In the genomic region with DNA sequence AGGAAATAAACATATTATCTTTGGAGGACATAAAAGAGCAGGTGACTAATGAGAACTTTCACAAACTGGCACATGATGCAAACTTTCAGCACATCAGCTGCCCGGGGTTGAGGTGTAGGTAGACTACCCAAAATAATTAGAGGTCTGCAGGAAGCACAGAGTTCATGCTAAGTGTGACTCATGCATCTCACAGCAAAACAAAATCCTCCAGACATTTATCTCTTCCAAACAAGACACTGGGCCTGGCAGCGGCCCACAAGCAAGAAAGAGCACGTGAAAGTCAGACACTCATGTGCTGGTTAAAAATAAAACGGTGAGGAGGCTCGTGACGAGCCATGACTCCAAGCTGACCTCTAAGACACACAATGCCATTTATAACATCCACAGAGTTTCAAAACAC, we compare ENCODE assay signal across 11 mouse cellular contexts.
DNase-seq lines count a peak whose midpoint lies in the region; ATAC-seq and TF ChIP-seq lines count a peak whose summit lies in the region.
"Had no signal": no experiment of that assay in that cellular context is flagged by ENCODE, and none has a peak within 500 bp of the region (broad histone marks: within the 10 kb centered on the region; RNA-seq: fewer than 3 reads in every experiment).

No protein-coding gene starts in this region.

- no peak overlapping the region for H3K9ac ChIP-seq in neural tube, embryonic 15.5 days (replicated peaks)

- TF ChIP-seq CTCF in gastrocnemius, adult 2 months (IDR thresholded peaks at IDR 0.05), result no peak

- H3K4me3 ChIP-seq in gastrocnemius, adult 2 months, result no peak overlapping the region
- no peak overlapping the region for H3K4me3 ChIP-seq in neural tube, embryonic 15.5 days (replicated peaks)
- H3K4me3 ChIP-seq: megakaryocyte, embryonic 14.5 days had no signal

- no peak overlapping the region for H3K4me2 ChIP-seq in neural tube, embryonic 15.5 days

- no peaks in the 10 kb centered on the region for H3K27me3 ChIP-seq in neural tube, embryonic 15.5 days (replicated peaks)
- H3K27me3 ChIP-seq: megakaryocyte, embryonic 14.5 days had no signal

- no peaks in the 10 kb centered on the region for H3K9me3 ChIP-seq in neural tube, embryonic 15.5 days (replicated peaks)
- H3K9me3 ChIP-seq: megakaryocyte, embryonic 14.5 days had no signal

- no peaks in the 10 kb centered on the region for H3K4me1 ChIP-seq in neural tube, embryonic 15.5 days

- intact Hi-C loops in gastrocnemius, adult 2 months (cut with DNase I), result loop anchor here (10.0 kb wide), 1 partner anchor 157 kb away; no protein-coding TSS in a partner anchor
- intact Hi-C loops in heart, postnatal 14 days (cut with DNase I), result no loop called here

- no peak for ATAC-seq in neural tube, embryonic 15.5 days (ENCODE audit: low FRiP score)
- ATAC-seq: forebrain, embryonic 16.5 days had no signal

- peak overlapping the region; percentile 79 for H3K27ac ChIP-seq in gastrocnemius, adult 2 months
- no peak overlapping the region for H3K27ac ChIP-seq in neural tube, embryonic 15.5 days (replicated peaks)

- DNase-seq in lung, adult 18-20 months, result peak; percentile 23 to 29
- no peak for DNase-seq in lung, postnatal 4 days
- peak; percentile 78 for DNase-seq in gastrocnemius, adult 2 months
- DNase-seq in heart, postnatal 14 days, result peak; percentile 59 to 62
- peak; percentile 54 for DNase-seq in skeletal muscle tissue, adult 2 months (ENCODE audit: low read depth, low spot score)
- DNase-seq in layer of hippocampus, postnatal 25 days (ENCODE audit: extremely low spot score in 1 of 2, low spot score in 1 of 2), result no peak
- no peak for DNase-seq in left cerebral cortex, adult 8-10 months (ENCODE audit: low spot score in 2 of 2)
- DNase-seq: right cerebral cortex, postnatal 14 days had no signal

- no peaks in the 10 kb centered on the region for H3K36me3 ChIP-seq in neural tube, embryonic 15.5 days

- WGBS in neural tube, embryonic 15.5 days, result 78% methylated on average over 6 of the region's 6 CpGs

Comparison
In these comparisons a context has a peak if more than half of its experiments do, and no peak if none do; other contexts are left out.
1. DNase-seq: peak in lung, adult 18-20 months (2 of 2), gastrocnemius, adult 2 months (single experiment), heart, postnatal 14 days (2 of 2) and skeletal muscle tissue, adult 2 months (single experiment); none in lung, postnatal 4 days (0 of 2), layer of hippocampus, postnatal 25 days (0 of 2) and left cerebral cortex, adult 8-10 months (0 of 2).